Mouse (Mus musculus): Measurements from ENCODE around the gene Pradc1. TPM values are rescaled to one million over a fixed set of nuclear protein-coding genes. Genes with fewer than 3 reads are reported as not detected.
A peak's percentile ranks its signal among the peaks of the same experiment; 100 is the strongest.
"Not testable (repeated sequence)": the region's sequence is repeated elsewhere in the genome, so short reads cannot be mapped to it uniquely, and the experiment has no call there.

Gene Pradc1
- polyA plus RNA-seq, 1 experiment: 16.3 TPM

DNA sequence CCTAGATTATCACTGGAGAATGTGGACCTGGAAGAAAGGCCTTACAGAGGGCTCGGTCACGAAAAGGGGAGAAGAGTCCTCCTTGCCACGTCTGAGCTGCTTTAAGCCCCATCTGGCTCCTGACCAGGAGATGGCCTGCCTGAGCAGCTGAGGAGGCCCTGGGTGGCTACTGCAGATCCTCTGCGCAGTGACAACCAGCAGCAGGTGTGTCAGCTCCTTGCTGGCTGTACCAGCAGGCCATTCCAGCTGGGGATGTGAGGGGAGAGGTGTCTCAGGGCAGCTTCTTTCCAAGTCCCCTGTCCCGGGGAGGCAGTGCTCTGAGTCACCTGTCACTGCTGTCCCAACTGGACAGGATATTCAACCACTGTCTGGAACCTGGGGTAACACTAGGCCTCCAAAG, 20.8 kb upstream of the Pradc1 start:
- Histone ChIP-seq H3K4me1 (ENCODE audit: control insufficient read depth, insufficient read depth, insufficient read length, low read length) (no peaks in the 10 kb centered on the region), H3K27ac (replicated peaks; ENCODE audit: low read depth, low read length) (no peak overlapping the region), H3K4me3 (ENCODE audit: insufficient read depth, low read depth, low read length) (no peak overlapping the region)

GRCm38 (mm10) chr6:85471962-85472361, 20.2 kb upstream of the Pradc1 start:
- H3K27ac ChIP-seq (replicated peaks; ENCODE audit: low read depth, low read length): no peak overlapping the region
- H3K4me1 ChIP-seq (ENCODE audit: control insufficient read depth, insufficient read depth, insufficient read length, low read length): no peaks in the 10 kb centered on the region
- H3K4me3 ChIP-seq (ENCODE audit: insufficient read depth, low read depth, low read length): no peak overlapping the region

GRCm38 (mm10) chr6:85469660-85470430, 18.1 kb upstream of the Pradc1 start:
- H3K4me3 ChIP-seq (ENCODE audit: insufficient read depth, low read depth, low read length): no peak overlapping the region
- H3K4me1 ChIP-seq (ENCODE audit: control insufficient read depth, insufficient read depth, insufficient read length, low read length): no peaks in the 10 kb centered on the region
- no peak overlapping the region for H3K27ac ChIP-seq (replicated peaks; ENCODE audit: low read depth, low read length)

- H3K4me3 ChIP-seq (ENCODE audit: insufficient read depth, low read depth, low read length): no peak overlapping the region
- H3K27ac ChIP-seq (replicated peaks; ENCODE audit: low read depth, low read length): no peak overlapping the region
- no peaks in the 10 kb centered on the region for H3K4me1 ChIP-seq (ENCODE audit: control insufficient read depth, insufficient read depth, insufficient read length, low read length)
Measured at GRCm38 (mm10) chr6:85465381-85465780, 13.6 kb upstream of the Pradc1 start.

GRCm38 (mm10) chr6:85459621-85460020, 7.9 kb upstream of the Pradc1 start:
- Histone ChIP-seq H3K4me1 (ENCODE audit: control insufficient read depth, insufficient read depth, insufficient read length, low read length) (no peaks in the 10 kb centered on the region), H3K27ac (replicated peaks; ENCODE audit: low read depth, low read length) (no peak overlapping the region), H3K4me3 (ENCODE audit: insufficient read depth, low read depth, low read length) (no peak overlapping the region)

- H3K4me3 ChIP-seq (ENCODE audit: insufficient read depth, low read depth, low read length): peak overlapping the region; percentile 93
- H3K4me1 ChIP-seq (ENCODE audit: control insufficient read depth, insufficient read depth, insufficient read length, low read length): peaks cover 5% of the 10 kb centered on the region; the same call in 1 of the 2 replicates
- no peak overlapping the region for H3K27ac ChIP-seq (replicated peaks; ENCODE audit: low read depth, low read length)
Measured at GRCm38 (mm10) chr6:85452816-85453215, 1.0 kb upstream of the Pradc1 start.

DNA sequence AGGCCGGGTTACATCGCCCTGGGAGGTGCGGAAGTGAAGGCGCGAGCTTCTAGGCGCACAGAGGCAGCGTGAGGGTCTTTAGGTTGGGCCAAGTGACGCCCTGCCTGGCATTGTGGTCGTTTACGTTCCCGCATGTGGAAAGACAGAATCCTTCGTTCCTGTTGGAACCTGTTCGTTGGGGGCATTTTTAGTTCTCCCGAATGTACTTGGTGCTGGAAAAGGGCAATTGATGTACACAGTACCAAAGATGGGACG, 568 bp upstream of the Pradc1 start:
- Histone ChIP-seq H3K4me1 (ENCODE audit: control insufficient read depth, insufficient read depth, insufficient read length, low read length) (peaks cover 5% of the 10 kb centered on the region; the same call in 1 of the 2 replicates), H3K4me3 (ENCODE audit: insufficient read depth, low read depth, low read length) (peak overlapping the region; percentile 93), H3K27ac (replicated peaks; ENCODE audit: low read depth, low read length) (peak overlapping the region; percentile 68)

DNA sequence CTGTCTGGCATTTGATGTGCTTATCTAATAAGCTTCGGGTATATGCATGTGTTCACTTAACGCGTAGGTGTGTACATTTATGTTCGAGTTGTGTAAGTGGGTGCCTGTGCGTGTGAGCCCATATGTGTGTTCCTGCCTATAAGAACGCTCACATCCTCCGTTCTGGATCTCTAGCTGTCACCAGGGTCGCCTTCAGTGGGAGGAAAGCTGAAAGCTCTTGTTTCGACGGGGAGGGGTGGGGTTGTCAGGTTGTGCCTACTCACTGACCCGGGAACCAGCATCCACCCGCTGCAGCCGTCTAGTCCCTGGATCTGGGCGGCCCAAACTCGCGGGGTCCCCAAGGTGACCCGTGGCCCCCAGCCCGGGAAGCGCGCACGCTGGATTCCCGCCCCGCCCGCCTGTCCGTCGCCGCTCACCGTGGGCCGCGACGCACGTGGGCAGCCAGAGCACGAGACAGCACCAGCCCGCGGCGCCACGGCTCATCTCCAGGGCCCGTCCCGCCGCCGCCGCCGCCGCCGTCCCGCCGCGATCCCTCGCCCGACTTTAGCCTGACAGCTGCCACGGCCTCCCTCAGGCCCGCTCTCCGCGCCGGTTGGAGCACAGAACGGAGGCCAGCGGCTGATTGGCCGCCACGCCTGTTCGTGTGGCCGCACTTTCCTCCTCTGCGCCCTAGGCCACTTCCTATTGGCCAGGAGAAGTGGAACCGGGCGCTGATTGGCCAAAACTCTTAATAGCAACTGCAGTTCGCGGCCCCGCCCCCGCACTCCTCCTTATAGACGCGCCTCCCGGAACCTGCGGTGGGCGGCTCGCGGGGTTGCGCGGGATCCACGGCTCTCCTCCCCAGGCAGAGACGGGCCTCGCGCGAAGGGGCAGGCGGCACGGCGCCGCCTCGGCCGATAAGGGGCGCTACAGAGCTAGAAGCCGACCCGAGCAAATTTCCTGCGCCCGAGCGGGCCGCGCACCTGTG, 790 bp downstream of the Pradc1 start, which contains the start of gene Cct7:
Gene Cct7 (plus strand): TSS at position 818 of the 967 bp plus-strand sequence.
- Histone ChIP-seq H3K27ac (replicated peaks; ENCODE audit: low read depth, low read length) (peak within 1 kb of the TSS; percentile 73), H3K4me1 (ENCODE audit: control insufficient read depth, insufficient read depth, insufficient read length, low read length) (peaks cover 5% of the 10 kb centered on the region; the same call in 1 of the 2 replicates), H3K4me3 (ENCODE audit: insufficient read depth, low read depth, low read length) (peak within 1 kb of the TSS; percentile 93)

DNA sequence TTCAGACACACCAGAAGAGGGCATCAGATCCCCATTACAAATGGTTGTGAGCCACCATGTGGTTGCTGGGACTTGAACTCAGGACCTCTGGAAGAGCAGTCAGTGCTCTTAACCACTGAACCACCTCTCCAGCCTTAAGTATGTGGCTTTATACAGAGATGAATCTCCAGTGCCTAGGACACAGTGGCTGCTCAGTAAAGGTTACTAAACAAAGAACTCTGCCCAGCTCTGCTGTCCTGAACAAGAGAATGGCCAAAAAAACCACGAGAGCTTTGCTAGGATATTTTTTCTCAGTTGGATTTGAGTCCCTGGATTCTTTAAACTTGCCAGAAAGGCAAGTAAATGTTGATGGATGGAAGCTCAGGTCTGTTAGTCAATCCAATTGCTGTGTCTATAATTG, 1.6 kb downstream of the Pradc1 start:
- not testable (repeated sequence) for H3K27ac ChIP-seq (replicated peaks; ENCODE audit: low read depth, low read length); H3K4me1 ChIP-seq (ENCODE audit: control insufficient read depth, insufficient read depth, insufficient read length, low read length); H3K4me3 ChIP-seq (ENCODE audit: insufficient read depth, low read depth, low read length)

- no peaks in the 10 kb centered on the region; the same call in 1 of the 2 replicates for H3K4me1 ChIP-seq (ENCODE audit: control insufficient read depth, insufficient read depth, insufficient read length, low read length)
- H3K27ac ChIP-seq (replicated peaks; ENCODE audit: low read depth, low read length): no peak overlapping the region
- H3K4me3 ChIP-seq (ENCODE audit: insufficient read depth, low read depth, low read length): no peak overlapping the region
Measured at GRCm38 (mm10) chr6:85447351-85447750, 4.4 kb downstream of the Pradc1 start.

DNA sequence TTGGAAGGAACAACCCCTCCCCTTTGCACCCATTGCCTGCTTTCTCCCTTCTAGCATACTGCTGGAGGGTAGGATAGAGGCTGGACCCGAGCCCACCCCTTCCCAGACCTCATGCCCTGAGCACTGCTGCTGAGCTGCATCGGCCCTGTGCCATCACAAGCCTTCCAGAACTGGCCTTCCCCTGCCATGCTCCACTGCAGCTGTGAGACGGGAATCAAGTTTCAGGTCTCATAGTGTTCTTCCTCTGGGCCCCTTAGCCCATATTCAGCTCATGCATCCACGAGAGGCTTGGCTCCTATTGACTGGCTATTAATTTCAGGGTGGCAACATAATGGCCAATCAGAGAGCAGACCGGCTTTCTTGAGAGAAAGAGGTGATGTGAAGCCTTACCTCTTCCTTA, 6.5 kb downstream of the Pradc1 start:
- Histone ChIP-seq H3K4me3 (ENCODE audit: insufficient read depth, low read depth, low read length) (no peak overlapping the region), H3K4me1 (ENCODE audit: control insufficient read depth, insufficient read depth, insufficient read length, low read length) (no peaks in the 10 kb centered on the region; the same call in 1 of the 2 replicates), H3K27ac (replicated peaks; ENCODE audit: low read depth, low read length) (no peak overlapping the region)

- Histone ChIP-seq H3K27ac (replicated peaks; ENCODE audit: low read depth, low read length) (no peak overlapping the region), H3K4me1 (ENCODE audit: control insufficient read depth, insufficient read depth, insufficient read length, low read length) (no peaks in the 10 kb centered on the region; the same call in 1 of the 2 replicates), H3K4me3 (ENCODE audit: insufficient read depth, low read depth, low read length) (no peak overlapping the region)
Measured at GRCm38 (mm10) chr6:85444266-85444965, 7.4 kb downstream of the Pradc1 start.

- no peak overlapping the region for H3K27ac ChIP-seq (replicated peaks; ENCODE audit: low read depth, low read length)
- H3K4me3 ChIP-seq (ENCODE audit: insufficient read depth, low read depth, low read length): no peak overlapping the region
- H3K4me1 ChIP-seq (ENCODE audit: control insufficient read depth, insufficient read depth, insufficient read length, low read length): no peaks in the 10 kb centered on the region; the same call in 1 of the 2 replicates
Measured at GRCm38 (mm10) chr6:85443488-85444233, 8.1 kb downstream of the Pradc1 start.

GRCm38 (mm10) chr6:85441142-85441541, 10.6 kb downstream of the Pradc1 start:
- Histone ChIP-seq H3K4me3 (ENCODE audit: insufficient read depth, low read depth, low read length) (no peak overlapping the region), H3K27ac (replicated peaks; ENCODE audit: low read depth, low read length) (no peak overlapping the region), H3K4me1 (ENCODE audit: control insufficient read depth, insufficient read depth, insufficient read length, low read length) (no peaks in the 10 kb centered on the region; the same call in 1 of the 2 replicates)

Measured in brown adipose tissue, adult 24 weeks (tissue).